Mouse (Mus musculus) thymus, postnatal 25 days (tissue): ENCODE measurements around the gene Rubcnl.
A peak's percentile ranks its signal among the peaks of the same experiment; 100 is the strongest.

Experiments
- DNase-seq: peaks from one replicate; pipeline ENCODE4 v3.0.0; 2022

Rubcnl gene

GRCm38 (mm10) chr14:75015856-75016714 is at the start of gene Rubcnl:
Gene Rubcnl, plus strand, starts transcription at chr14:75016027.
- DNase-seq = peak; percentile 73

GRCm38 (mm10) chr14:74972216-74972615 is 43.6 kb upstream of the Rubcnl start:
- no peak for DNase-seq

- no peak for DNase-seq
Observed at GRCm38 (mm10) chr14:74972687-74973086, 43.1 kb upstream of the Rubcnl start.

GRCm38 (mm10) chr14:74974136-74974651 is 41.6 kb upstream of the Rubcnl start:
- no peak for DNase-seq

GRCm38 (mm10) chr14:74976972-74977371 is 38.9 kb upstream of the Rubcnl start:
- DNase-seq = no peak

- DNase-seq = no peak
Observed at GRCm38 (mm10) chr14:74981016-74981415, 34.8 kb upstream of the Rubcnl start.

GRCm38 (mm10) chr14:74983079-74983478 is 32.7 kb upstream of the Rubcnl start:
- DNase-seq = no peak

GRCm38 (mm10) chr14:74984817-74985391 is 30.9 kb upstream of the Rubcnl start:
- DNase-seq = peak; percentile 49

GRCm38 (mm10) chr14:74985658-74986057 is 30.2 kb upstream of the Rubcnl start:
- no peak for DNase-seq

- DNase-seq = no peak
Observed at GRCm38 (mm10) chr14:74986527-74986926, 29.3 kb upstream of the Rubcnl start.

GRCm38 (mm10) chr14:74989322-74989721 is 26.5 kb upstream of the Rubcnl start:
- DNase-seq = no peak

GRCm38 (mm10) chr14:74989909-74990308 is 25.9 kb upstream of the Rubcnl start:
- DNase-seq = no peak

- no peak for DNase-seq
Observed at GRCm38 (mm10) chr14:74990504-74990903, 25.3 kb upstream of the Rubcnl start.

GRCm38 (mm10) chr14:74996556-74996955 is 19.3 kb upstream of the Rubcnl start:
- no peak for DNase-seq

- no peak for DNase-seq
Observed at GRCm38 (mm10) chr14:74997041-74997440, 18.8 kb upstream of the Rubcnl start.

- DNase-seq = no peak
Observed at GRCm38 (mm10) chr14:75001364-75001763, 14.5 kb upstream of the Rubcnl start.

- no peak for DNase-seq
Observed at GRCm38 (mm10) chr14:75003356-75003755, 12.5 kb upstream of the Rubcnl start.

GRCm38 (mm10) chr14:75005478-75006199 is 10.2 kb upstream of the Rubcnl start:
- DNase-seq = no peak

GRCm38 (mm10) chr14:75010346-75010745 is 5.5 kb upstream of the Rubcnl start:
- DNase-seq = no peak

GRCm38 (mm10) chr14:75010986-75011655 is 4.7 kb upstream of the Rubcnl start:
- no peak for DNase-seq

GRCm38 (mm10) chr14:75016715-75017020 is 841 bp downstream of the Rubcnl start:
- no peak for DNase-seq

GRCm38 (mm10) chr14:75017277-75017676 is 1.4 kb downstream of the Rubcnl start:
- DNase-seq = no peak
